Mouse (Mus musculus) adrenal gland, adult 18-20 months (tissue): ENCODE results near the gene Sap30l. TPM values are rescaled to one million over a fixed set of nuclear protein-coding genes. Genes with fewer than 3 reads are reported as not detected.
"Not testable (repeated sequence)": the region's sequence is repeated elsewhere in the genome, so short reads cannot be mapped to it uniquely, and the experiment has no call there.

Experiments
- DNase-seq, 2 experiments: peaks; one replicate each; pipeline ENCODE4 v3.0.0; 2021 to 2022; ENCODE audit warnings: low spot score in 2 of 2
- total RNA-seq, 2 experiments: library from RNA; stranded (reverse); gene quantifications; 1 replicate in 1 of 2; 2 replicates in 1 of 2; pipeline ENCODE4 v1.2.3; 2021

Sap30l gene
- total RNA-seq, 2 experiments from 2014 or later, result 48.5 to 62.8 TPM

DNA sequence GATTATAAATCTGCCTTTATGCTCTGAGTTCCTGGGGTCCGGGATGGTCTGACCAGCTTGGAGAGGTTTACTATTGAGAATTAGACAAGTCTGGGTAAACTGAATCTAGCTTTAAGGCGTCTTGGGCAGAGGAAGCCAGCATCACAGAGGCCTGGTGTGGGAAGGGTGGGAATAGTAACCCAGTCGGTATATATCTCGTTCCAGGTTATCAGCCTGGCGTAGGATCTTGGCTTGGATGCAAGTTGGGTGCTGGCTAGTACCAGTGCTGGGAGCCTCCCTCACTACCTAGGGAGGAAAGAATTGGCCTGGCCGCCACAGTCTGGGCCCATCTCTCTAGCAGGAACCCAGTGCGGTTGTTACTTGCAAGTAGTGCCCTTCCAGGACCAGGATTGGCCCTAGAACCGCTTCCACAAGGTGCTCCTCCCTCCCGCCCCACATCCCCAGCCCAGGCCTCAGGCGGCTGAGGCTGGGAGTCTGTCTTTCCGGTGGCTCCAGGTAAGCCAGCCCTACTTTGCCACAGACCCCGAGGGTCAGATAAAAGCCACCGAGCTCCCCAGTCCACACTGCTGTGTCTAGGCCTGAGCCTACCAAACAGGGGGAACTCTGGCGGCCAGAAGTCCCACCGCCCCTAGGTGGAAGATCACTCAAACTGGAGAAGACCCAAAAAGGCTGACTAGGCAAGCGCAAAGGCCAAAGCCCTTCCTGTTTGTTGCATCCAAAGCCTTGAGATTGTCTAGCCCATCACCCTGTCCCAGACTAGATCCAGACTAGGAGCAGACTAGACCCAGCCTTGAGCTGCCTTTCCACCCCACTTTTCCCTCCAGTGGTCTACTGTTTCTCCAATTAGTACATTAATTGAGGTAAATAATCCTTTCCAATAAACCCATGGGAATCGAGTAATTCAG lies 28.7 kb downstream of the Sap30l start:
- no peak for DNase-seq

DNA sequence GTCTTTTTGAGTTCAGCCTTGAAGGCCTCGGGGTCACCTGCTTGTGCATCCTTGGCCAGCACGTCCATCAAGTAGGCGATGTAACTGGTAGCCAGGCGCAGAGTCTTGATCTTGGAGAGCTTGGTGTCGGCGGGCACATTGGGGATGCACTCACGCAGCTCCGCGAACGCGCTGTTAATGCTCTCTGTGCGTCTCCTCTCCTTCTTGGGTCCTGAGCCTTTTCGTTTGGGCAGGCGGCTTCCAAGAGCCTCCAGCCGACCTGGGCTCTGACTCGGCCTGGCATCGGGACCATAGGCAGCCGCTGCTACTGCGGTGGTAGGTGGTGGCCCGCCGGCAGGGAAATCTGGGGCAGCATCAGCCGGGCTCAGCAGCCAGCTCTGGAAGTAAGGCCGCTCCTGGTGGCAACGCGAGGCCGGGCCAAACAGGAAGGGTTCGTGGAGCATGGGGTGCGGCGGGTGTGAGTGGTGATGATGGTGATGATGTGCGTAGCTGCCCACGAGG lies 29.9 kb downstream of the Sap30l start:
- no peak for DNase-seq

GRCm38 (mm10) chr11:57831861-57832260 lies 30.4 kb downstream of the Sap30l start:
- DNase-seq, result no peak

DNA sequence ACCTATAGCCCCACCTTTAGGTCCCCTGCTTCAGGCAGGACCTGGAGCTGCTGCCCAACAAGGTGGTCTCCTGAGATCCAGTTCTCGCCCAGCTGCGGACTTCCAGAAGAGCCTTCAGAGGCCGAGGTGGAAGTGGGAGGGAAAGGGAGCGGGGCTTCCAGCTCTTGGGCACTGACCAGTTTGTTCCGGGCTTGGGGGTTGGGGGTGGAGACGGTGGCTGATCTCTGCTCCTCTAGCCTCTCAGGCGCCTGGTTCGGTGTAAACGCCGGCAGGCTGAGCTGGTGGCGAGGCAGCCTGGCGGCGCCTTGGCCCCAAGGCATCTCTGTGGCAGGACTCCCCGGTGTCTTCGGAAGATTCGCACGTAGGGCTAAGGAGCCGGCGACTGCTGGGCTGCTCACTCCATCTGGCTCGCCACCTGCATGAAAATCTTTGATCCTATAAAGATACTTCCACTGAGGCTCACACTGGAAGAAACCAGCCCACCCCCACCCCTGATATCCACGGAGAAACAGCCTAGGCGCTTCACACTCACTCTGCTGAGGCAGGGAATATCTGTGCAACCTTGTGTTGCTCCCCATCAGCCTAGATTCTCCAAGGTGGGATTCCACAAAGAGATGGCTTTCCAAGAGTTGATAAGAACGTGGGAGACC lies 31.2 kb downstream of the Sap30l start, which contains the start of gene Hand1:
Gene Hand1, minus strand, starts transcription at position 267 of the 650 bp plus-strand sequence.
- no peak for DNase-seq

DNA sequence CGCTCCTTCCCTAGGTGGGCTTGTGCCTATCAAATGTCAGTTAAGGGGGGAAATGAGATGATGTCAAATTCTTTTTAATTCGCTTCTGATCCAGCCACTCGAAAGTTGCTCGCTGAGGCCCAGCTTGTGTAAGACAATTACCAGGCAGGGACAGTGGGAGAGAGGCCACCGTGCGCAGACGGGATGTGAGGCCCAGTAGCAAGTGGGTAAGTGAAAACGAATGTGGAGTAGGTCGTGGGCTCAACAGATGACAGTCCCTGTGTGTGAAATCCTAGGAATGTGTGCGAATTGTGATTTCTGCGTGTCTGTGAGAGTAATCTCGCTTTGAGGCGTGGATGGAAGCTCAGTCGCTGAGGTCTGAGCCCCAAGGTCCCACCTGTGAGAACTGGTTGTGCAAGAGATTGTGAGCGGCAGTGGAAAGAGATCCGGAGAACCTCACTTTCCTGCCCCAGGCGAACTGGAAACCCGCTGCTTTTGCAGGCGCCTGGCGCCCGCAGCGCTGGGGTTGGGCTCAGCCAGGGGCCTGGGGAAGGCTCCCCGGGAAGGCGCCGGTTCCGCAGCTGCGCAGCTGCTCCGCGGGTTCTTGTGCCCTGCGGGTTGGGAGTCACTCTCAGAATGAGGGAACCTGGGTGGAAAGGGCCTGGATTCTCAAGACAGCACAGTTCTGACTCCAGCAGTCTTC lies 32.0 kb downstream of the Sap30l start:
- no peak for DNase-seq

GRCm38 (mm10) chr11:57834031-57834430 lies 32.6 kb downstream of the Sap30l start:
- DNase-seq, result no peak

GRCm38 (mm10) chr11:57835331-57835730 lies 33.9 kb downstream of the Sap30l start:
- no peak for DNase-seq

- DNase-seq, result no peak
Observed at GRCm38 (mm10) chr11:57835931-57836330, 34.5 kb downstream of the Sap30l start.

DNA sequence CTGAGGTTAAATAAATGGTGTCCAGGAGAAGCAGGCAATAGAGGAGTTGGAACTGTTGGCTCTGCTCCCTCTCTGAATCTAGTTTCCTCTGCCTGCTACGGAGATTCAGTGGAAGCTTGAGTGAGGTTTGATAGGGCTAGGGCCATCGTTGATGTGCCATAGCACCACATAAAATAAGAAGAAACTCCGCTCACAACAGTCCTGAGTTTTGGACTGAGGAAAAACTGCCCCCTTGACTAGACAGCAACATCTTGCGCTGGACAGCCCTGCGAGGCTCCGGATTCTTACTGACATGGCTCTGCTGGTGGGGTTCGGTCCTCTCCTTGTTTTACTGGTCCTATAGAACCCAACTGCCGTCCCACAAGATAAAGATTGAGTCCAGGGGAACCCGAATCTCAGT lies 35.0 kb downstream of the Sap30l start:
- DNase-seq, result no peak

- DNase-seq, result no peak
Observed at GRCm38 (mm10) chr11:57836872-57837680, 35.6 kb downstream of the Sap30l start.

DNA sequence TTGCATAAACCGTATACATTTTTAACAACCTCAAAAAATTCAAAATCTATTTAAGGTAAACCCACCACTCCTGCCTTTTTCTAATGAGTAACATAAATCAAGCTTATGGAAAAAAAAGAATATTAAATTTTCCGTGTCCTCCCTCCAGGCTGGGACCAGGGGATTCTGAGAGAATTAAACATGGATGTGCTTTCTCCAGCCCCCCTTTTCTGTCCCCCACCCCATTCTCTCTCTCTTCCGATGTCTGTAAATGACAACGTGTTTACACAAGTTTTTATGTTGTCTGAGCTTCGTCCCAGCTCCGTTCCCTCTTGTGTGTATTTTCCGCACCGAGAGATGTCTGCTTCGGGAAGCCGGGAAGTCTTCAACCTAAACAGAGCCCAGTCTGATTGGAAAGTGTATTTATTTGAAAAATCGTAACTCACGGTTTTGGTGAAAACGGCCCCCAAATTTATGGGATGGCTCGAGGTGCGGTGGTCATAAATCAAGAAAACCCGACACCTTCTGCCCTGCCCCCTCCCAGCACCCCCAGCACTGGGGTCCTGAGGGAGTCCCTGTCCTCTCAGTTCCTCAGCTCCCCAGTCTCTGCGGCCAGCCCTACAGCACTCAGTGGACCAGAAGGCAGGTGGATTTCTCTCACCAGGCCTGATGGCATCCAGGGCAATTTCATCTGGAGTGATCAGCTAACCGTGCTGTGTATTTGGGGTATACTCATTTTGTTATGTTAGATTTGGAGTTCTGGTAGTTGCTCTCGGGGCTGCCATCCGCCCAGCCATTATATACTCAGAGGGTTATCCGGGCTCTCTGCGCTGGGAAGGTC lies 36.6 kb downstream of the Sap30l start:
- no peak for DNase-seq

GRCm38 (mm10) chr11:57840986-57841385 lies 39.5 kb downstream of the Sap30l start:
- DNase-seq, result no peak

- no peak for DNase-seq
Observed at GRCm38 (mm10) chr11:57841391-57841790, 40.0 kb downstream of the Sap30l start.

DNA sequence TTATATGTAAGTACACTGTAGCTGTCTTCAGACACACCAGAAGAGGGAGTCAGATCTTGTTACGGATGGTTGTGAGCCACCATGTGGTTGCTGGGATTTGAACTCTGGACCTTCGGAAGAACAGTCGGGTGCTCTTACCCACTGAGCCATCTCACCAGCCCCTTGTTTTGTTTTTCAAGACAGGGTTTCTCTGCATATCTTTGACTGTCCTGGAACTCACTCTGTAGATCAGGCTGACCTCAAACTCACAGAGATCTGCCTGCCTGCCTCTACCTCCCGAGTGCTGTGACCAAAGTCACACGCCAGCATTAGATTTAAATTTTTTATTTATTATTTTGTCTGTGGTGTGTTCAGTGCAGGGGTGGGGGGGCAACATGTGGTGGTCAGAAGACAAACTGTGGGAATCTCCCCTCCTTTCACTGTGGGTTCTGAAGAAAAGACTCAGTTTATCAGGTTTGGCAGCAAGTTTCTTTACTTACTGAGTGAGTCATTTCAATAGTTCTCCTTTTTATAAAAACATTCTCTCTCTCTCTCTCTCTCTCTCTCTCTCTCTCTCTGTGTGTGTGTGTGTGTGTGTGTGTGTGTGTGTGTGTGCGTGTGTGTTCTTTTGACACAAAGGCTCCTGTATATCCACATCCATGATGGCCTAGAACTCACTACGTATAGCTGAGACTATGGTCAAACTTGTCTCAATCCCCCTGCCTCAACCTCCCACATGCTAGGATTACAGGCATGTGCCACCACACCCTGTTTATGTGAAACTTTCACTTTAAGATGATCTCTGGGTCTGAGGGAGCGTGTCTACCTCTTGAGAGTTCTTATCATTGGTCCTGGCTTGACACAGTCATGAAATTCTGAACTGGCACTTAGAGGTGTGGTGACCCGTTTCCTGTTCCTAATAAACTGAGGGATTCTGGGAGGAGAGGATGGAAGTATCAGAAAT lies 45.3 kb downstream of the Sap30l start:
- DNase-seq, result not testable (repeated sequence)

- no peak for DNase-seq
Observed at GRCm38 (mm10) chr11:57847396-57847795, 46.0 kb downstream of the Sap30l start.

- no peak for DNase-seq
Observed at GRCm38 (mm10) chr11:57850298-57850697, 48.9 kb downstream of the Sap30l start.

DNA sequence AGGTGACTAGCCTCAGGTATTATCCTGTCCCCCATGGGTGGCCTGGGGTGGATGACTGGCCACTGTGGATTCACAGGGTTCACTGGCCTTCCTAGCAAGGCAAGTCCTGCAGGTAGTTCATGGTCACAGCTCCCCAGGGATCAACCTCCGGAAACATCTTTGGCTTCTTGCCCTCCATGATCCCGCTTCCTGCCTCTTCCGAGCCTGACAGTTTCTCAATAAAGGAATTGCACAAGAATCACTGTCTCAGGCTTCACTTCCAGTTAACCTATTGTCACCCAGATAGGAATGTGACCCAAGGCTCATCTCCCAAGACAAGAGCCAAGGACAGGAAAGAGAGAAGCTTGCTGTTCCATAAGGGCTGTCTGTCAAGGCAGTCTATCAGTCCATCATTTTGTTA lies 49.5 kb downstream of the Sap30l start:
- no peak for DNase-seq

DNA sequence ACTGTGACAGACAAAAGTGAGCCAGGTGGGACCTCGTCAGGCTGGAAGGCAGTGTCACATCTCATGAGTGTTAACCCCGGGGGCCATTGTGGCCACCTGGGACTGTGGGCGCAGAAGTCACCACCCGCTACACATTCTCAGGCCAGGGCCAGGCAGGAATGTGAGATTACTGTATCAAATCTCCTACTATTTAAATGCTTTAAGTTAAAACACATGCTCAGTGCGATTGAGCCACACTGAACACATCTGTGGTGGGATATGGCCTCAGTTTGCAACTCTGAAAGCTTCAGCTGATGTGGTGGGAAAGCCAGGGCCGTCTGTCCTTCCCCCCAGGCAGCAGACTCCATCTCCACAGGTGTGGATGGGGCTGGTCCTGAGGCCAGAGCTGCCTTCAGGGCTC lies 52.1 kb downstream of the Sap30l start:
- no peak for DNase-seq

DNA sequence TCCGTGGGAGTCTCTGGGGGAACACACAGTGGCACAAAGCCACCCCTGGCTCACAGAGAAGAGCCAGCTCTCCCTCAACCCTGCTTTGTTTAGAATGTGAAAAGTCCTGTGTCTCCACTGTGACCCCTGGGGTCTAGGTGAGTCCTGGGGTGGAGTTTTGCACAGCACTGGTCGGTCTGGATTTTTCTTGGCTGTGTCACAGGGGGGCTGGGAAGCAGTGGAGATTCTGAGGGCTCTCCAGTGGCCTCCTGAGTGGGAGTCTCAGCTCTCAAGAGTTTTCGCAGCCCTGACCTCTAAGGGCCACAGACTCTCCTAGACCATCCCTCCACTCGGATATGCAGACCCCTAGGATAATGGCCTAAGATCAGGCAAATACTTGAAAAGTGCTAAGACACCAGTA lies 56.3 kb downstream of the Sap30l start:
- DNase-seq, result no peak
